Mouse (Mus musculus): ENCODE measurements around the gene Myo10. TPM values are rescaled to one million over a fixed set of nuclear protein-coding genes. Genes with fewer than 3 reads are reported as not detected.

Myo10 gene
- polyA plus RNA-seq, 1 experiment from 2014 or later = 35.4 TPM

GRCm38 (mm10) chr15:25602306-25602705, 20.0 kb upstream of the Myo10 start:
- Histone ChIP-seq H3K9ac (replicated peaks; ENCODE audit: low read length) (no peak overlapping the region), H3K9me3 (replicated peaks; ENCODE audit: control insufficient read depth, low read length) (no peaks in the 10 kb centered on the region), H3K36me3 (replicated peaks; ENCODE audit: control insufficient read depth, insufficient read depth, low read depth, low read length) (no peaks in the 10 kb centered on the region), H3K4me1 (ENCODE audit: control insufficient read depth, insufficient read depth, low read length) (no peaks in the 10 kb centered on the region), H3K4me2 (ENCODE audit: low read depth, low read length) (no peak overlapping the region), H3K27me3 (ENCODE audit: control insufficient read depth, insufficient read depth, low read length) (no peaks in the 10 kb centered on the region), H3K27ac (replicated peaks; ENCODE audit: low read depth, low read length) (no peak overlapping the region), H3K4me3 (ENCODE audit: low read depth, low read length) (no peak overlapping the region)
- 66% methylated on average over 8 of the region's 8 CpGs for WGBS
- DNase-seq (ENCODE audit: low spot score) (no peak), ATAC-seq (replicated peaks; ENCODE audit: insufficient number of reproducible peaks, low FRiP score, low TSS enrichment, low read depth) (no peak)

- ATAC-seq (replicated peaks; ENCODE audit: insufficient number of reproducible peaks, low FRiP score, low TSS enrichment, low read depth) (no peak), DNase-seq (ENCODE audit: low spot score) (peak; percentile 49)
- Histone ChIP-seq H3K27ac (replicated peaks; ENCODE audit: low read depth, low read length) (no peak overlapping the region), H3K36me3 (replicated peaks; ENCODE audit: control insufficient read depth, insufficient read depth, low read depth, low read length) (no peaks in the 10 kb centered on the region), H3K4me3 (ENCODE audit: low read depth, low read length) (no peak overlapping the region), H3K9ac (replicated peaks; ENCODE audit: low read length) (no peak overlapping the region), H3K9me3 (replicated peaks; ENCODE audit: control insufficient read depth, low read length) (no peaks in the 10 kb centered on the region), H3K4me2 (ENCODE audit: low read depth, low read length) (no peak overlapping the region), H3K4me1 (ENCODE audit: control insufficient read depth, insufficient read depth, low read length) (no peaks in the 10 kb centered on the region), H3K27me3 (ENCODE audit: control insufficient read depth, insufficient read depth, low read length) (no peaks in the 10 kb centered on the region)
- WGBS = 41% methylated on average over 6 of the region's 6 CpGs
Observed at GRCm38 (mm10) chr15:25603286-25603685, 19.0 kb upstream of the Myo10 start.

DNA sequence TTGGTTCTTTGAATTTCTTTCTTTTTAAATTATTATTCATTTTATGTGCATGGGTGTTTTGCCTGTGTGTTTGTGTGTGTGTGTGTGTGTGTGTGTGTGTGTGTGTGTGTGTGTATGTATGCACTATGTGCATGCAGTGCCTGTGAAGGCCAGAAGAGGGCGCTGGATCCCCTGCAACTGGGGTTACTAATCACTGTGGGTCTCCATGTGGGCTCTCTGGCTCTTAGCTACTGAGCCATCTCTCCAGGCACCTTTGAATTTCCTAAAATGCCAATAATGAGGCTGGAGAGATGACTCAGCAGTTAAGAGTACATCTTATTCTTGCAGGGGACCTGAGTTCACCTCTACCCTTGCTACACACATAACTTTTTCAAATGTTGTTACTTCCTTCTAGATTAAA, 18.1 kb upstream of the Myo10 start:
- H3K9me3 ChIP-seq (replicated peaks; ENCODE audit: control insufficient read depth, low read length) = no peaks in the 10 kb centered on the region
- H3K4me3 ChIP-seq (ENCODE audit: low read depth, low read length) = no peak overlapping the region
- H3K4me1 ChIP-seq (ENCODE audit: control insufficient read depth, insufficient read depth, low read length) = no peaks in the 10 kb centered on the region
- no peak overlapping the region for H3K9ac ChIP-seq (replicated peaks; ENCODE audit: low read length)
- no peak for ATAC-seq (replicated peaks; ENCODE audit: insufficient number of reproducible peaks, low FRiP score, low TSS enrichment, low read depth)
- WGBS = 44% methylated on average over 1 of the region's 1 CpGs
- H3K27me3 ChIP-seq (ENCODE audit: control insufficient read depth, insufficient read depth, low read length) = no peaks in the 10 kb centered on the region
- H3K4me2 ChIP-seq (ENCODE audit: low read depth, low read length) = no peak overlapping the region
- DNase-seq (ENCODE audit: low spot score) = no peak
- no peaks in the 10 kb centered on the region for H3K36me3 ChIP-seq (replicated peaks; ENCODE audit: control insufficient read depth, insufficient read depth, low read depth, low read length)
- H3K27ac ChIP-seq (replicated peaks; ENCODE audit: low read depth, low read length) = no peak overlapping the region

GRCm38 (mm10) chr15:25605376-25605775, 16.9 kb upstream of the Myo10 start:
- no peak for DNase-seq (ENCODE audit: low spot score)
- Histone ChIP-seq H3K27me3 (ENCODE audit: control insufficient read depth, insufficient read depth, low read length) (no peaks in the 10 kb centered on the region), H3K9me3 (replicated peaks; ENCODE audit: control insufficient read depth, low read length) (no peaks in the 10 kb centered on the region), H3K27ac (replicated peaks; ENCODE audit: low read depth, low read length) (no peak overlapping the region), H3K9ac (replicated peaks; ENCODE audit: low read length) (no peak overlapping the region), H3K4me3 (ENCODE audit: low read depth, low read length) (no peak overlapping the region), H3K36me3 (replicated peaks; ENCODE audit: control insufficient read depth, insufficient read depth, low read depth, low read length) (no peaks in the 10 kb centered on the region), H3K4me2 (ENCODE audit: low read depth, low read length) (no peak overlapping the region), H3K4me1 (ENCODE audit: control insufficient read depth, insufficient read depth, low read length) (no peaks in the 10 kb centered on the region)
- WGBS = 79% methylated on average over 4 of the region's 4 CpGs
- ATAC-seq (replicated peaks; ENCODE audit: insufficient number of reproducible peaks, low FRiP score, low TSS enrichment, low read depth) = no peak

GRCm38 (mm10) chr15:25608742-25609141, 13.6 kb upstream of the Myo10 start:
- DNase-seq (ENCODE audit: low spot score) = no peak
- WGBS = 82% methylated on average over 3 of the region's 3 CpGs
- no peaks in the 10 kb centered on the region for H3K36me3 ChIP-seq (replicated peaks; ENCODE audit: control insufficient read depth, insufficient read depth, low read depth, low read length)
- H3K9me3 ChIP-seq (replicated peaks; ENCODE audit: control insufficient read depth, low read length) = no peaks in the 10 kb centered on the region
- no peak overlapping the region for H3K4me3 ChIP-seq (ENCODE audit: low read depth, low read length)
- H3K4me1 ChIP-seq (ENCODE audit: control insufficient read depth, insufficient read depth, low read length) = no peaks in the 10 kb centered on the region
- H3K4me2 ChIP-seq (ENCODE audit: low read depth, low read length) = no peak overlapping the region
- no peak for ATAC-seq (replicated peaks; ENCODE audit: insufficient number of reproducible peaks, low FRiP score, low TSS enrichment, low read depth)
- H3K27me3 ChIP-seq (ENCODE audit: control insufficient read depth, insufficient read depth, low read length) = no peaks in the 10 kb centered on the region
- no peak overlapping the region for H3K9ac ChIP-seq (replicated peaks; ENCODE audit: low read length)
- no peak overlapping the region for H3K27ac ChIP-seq (replicated peaks; ENCODE audit: low read depth, low read length)

GRCm38 (mm10) chr15:25609253-25609652, 13.1 kb upstream of the Myo10 start:
- no peaks in the 10 kb centered on the region for H3K36me3 ChIP-seq (replicated peaks; ENCODE audit: control insufficient read depth, insufficient read depth, low read depth, low read length)

GRCm38 (mm10) chr15:25611178-25611577, 11.1 kb upstream of the Myo10 start:
- H3K27ac ChIP-seq (replicated peaks; ENCODE audit: low read depth, low read length) = no peak overlapping the region
- WGBS = 81% methylated on average over 6 of the region's 6 CpGs
- H3K9ac ChIP-seq (replicated peaks; ENCODE audit: low read length) = no peak overlapping the region
- no peaks in the 10 kb centered on the region for H3K36me3 ChIP-seq (replicated peaks; ENCODE audit: control insufficient read depth, insufficient read depth, low read depth, low read length)
- DNase-seq (ENCODE audit: low spot score) (no peak), ATAC-seq (replicated peaks; ENCODE audit: insufficient number of reproducible peaks, low FRiP score, low TSS enrichment, low read depth) (no peak)
- H3K4me3 ChIP-seq (ENCODE audit: low read depth, low read length) = no peak overlapping the region
- no peak overlapping the region for H3K4me2 ChIP-seq (ENCODE audit: low read depth, low read length)
- no peaks in the 10 kb centered on the region for H3K27me3 ChIP-seq (ENCODE audit: control insufficient read depth, insufficient read depth, low read length)
- H3K9me3 ChIP-seq (replicated peaks; ENCODE audit: control insufficient read depth, low read length) = no peaks in the 10 kb centered on the region
- H3K4me1 ChIP-seq (ENCODE audit: control insufficient read depth, insufficient read depth, low read length) = no peaks in the 10 kb centered on the region

More at GRCm38 (mm10) chr15:25609253-25609652, 13.1 kb upstream of the Myo10 start:
- no peak for ATAC-seq (replicated peaks; ENCODE audit: insufficient number of reproducible peaks, low FRiP score, low TSS enrichment, low read depth)
- Histone ChIP-seq H3K9me3 (replicated peaks; ENCODE audit: control insufficient read depth, low read length) (no peaks in the 10 kb centered on the region), H3K27ac (replicated peaks; ENCODE audit: low read depth, low read length) (no peak overlapping the region), H3K4me3 (ENCODE audit: low read depth, low read length) (no peak overlapping the region), H3K9ac (replicated peaks; ENCODE audit: low read length) (no peak overlapping the region), H3K4me1 (ENCODE audit: control insufficient read depth, insufficient read depth, low read length) (no peaks in the 10 kb centered on the region), H3K4me2 (ENCODE audit: low read depth, low read length) (no peak overlapping the region), H3K27me3 (ENCODE audit: control insufficient read depth, insufficient read depth, low read length) (no peaks in the 10 kb centered on the region)
- no peak for DNase-seq (ENCODE audit: low spot score)
- WGBS = 83% methylated on average over 10 of the region's 10 CpGs

DNA sequence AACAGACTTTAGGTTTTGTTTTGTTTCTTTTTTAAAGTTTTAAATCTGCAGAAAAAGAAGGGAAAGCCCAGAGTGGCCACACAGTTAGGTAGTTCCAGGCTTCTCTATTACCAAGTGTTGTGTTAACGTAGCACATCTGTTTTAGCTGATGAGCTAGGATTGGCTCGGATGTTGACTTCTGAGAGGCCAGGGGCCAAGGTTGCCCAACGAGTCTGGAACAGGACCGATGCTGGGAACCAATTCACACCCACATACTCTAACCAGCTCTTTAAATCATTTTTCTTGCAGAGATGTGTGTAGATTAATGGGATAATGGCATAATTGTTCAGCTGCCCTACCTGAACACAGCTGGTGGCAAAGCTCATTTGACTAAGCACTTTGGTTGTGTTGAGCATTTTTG, 1.8 kb upstream of the Myo10 start:
- 64% methylated on average over 4 of the region's 4 CpGs for WGBS
- H3K9me3 ChIP-seq (replicated peaks; ENCODE audit: control insufficient read depth, low read length) = no peaks in the 10 kb centered on the region
- H3K9ac ChIP-seq (replicated peaks; ENCODE audit: low read length) = no peak overlapping the region
- no peak for DNase-seq (ENCODE audit: low spot score)
- 0 out of 2 replicates have a peak, but pooled peaks cover 4% of the 10 kb centered on the region for H3K4me1 ChIP-seq (ENCODE audit: control insufficient read depth, insufficient read depth, low read length)
- no peak overlapping the region for H3K27ac ChIP-seq (replicated peaks; ENCODE audit: low read depth, low read length)
- no peak overlapping the region for H3K4me2 ChIP-seq (ENCODE audit: low read depth, low read length)
- no peak overlapping the region for H3K4me3 ChIP-seq (ENCODE audit: low read depth, low read length)
- H3K27me3 ChIP-seq (ENCODE audit: control insufficient read depth, insufficient read depth, low read length) = no peaks in the 10 kb centered on the region
- ATAC-seq (replicated peaks; ENCODE audit: insufficient number of reproducible peaks, low FRiP score, low TSS enrichment, low read depth) = no peak
- no peaks in the 10 kb centered on the region for H3K36me3 ChIP-seq (replicated peaks; ENCODE audit: control insufficient read depth, insufficient read depth, low read depth, low read length)
